Mouse (Mus musculus) midbrain, embryonic 15.5 days (tissue): ENCODE data around the gene Ski. TPM values are rescaled to one million over a fixed set of nuclear protein-coding genes. Genes with fewer than 3 reads are reported as not detected.

Source experiments
- ATAC-seq: fragments of 200-750 bp; cut with Nextera tagmentation; replicated peaks from 2 replicates; pipeline ENCODE4 v1.8.0; 2017; ENCODE audit warnings: moderate TSS enrichment
- H3K27ac ChIP-seq: fragments of 300-500 bp; sonication (generic); 2 replicates; pipeline ENCODE4 v1.5.1; 2015; ENCODE audit warnings: mild to moderate bottlenecking, inconsistent platforms
- H3K27me3 ChIP-seq: fragments of 300-500 bp; sonication (generic); replicated peaks from 2 replicates; pipeline ENCODE4 v1.6.1; 2015; ENCODE audit warnings: inconsistent platforms
- H3K36me3 ChIP-seq: fragments of 300-500 bp; sonication (generic); replicated peaks from 2 replicates; pipeline ENCODE4 v1.6.1; 2015; ENCODE audit warnings: inconsistent platforms
- H3K4me1 ChIP-seq: fragments of 300-500 bp; sonication (generic); 2 replicates; pipeline ENCODE4 v1.6.1; 2015; ENCODE audit warnings: inconsistent platforms
- H3K4me2 ChIP-seq: fragments of 300-500 bp; sonication (generic); 2 replicates; pipeline ENCODE4 v1.6.1; 2015; ENCODE audit warnings: inconsistent platforms, mild to moderate bottlenecking, moderate library complexity
- H3K4me3 ChIP-seq: fragments of 300-500 bp; sonication (generic); 2 replicates; pipeline ENCODE4 v1.5.1; 2015; ENCODE audit warnings: mild to moderate bottlenecking, inconsistent platforms
- H3K9ac ChIP-seq: fragments of 300-500 bp; sonication (generic); 2 replicates; pipeline ENCODE4 v1.6.1; 2015; ENCODE audit warnings: mild to moderate bottlenecking, inconsistent platforms
- H3K9me3 ChIP-seq: fragments of 300-500 bp; sonication (generic); 2 replicates; pipeline ENCODE4 v1.6.1; 2016; ENCODE audit warnings: inconsistent platforms
- WGBS: fragments of 180-500 bp; shearing (Covaris S2); methylation state at CpG from one replicate; pipeline ENCODE4 v1.1.7; 2015; ENCODE audit warnings: mixed read lengths; 5-methylcytosine and 5-hydroxymethylcytosine counted together
- polyA plus RNA-seq: library from polyadenylated mRNA; unstranded; fragments of >200 nt; fragmentation: Nextera tagmentation; extraction: Ambion mirVana; gene quantifications from 2 replicates; pipeline ENCODE4 v1.2.1, GENCODE M21; 2015

Gene Ski
- polyA plus RNA-seq, 1 experiment from 2014 or later = 10.8 TPM

DNA sequence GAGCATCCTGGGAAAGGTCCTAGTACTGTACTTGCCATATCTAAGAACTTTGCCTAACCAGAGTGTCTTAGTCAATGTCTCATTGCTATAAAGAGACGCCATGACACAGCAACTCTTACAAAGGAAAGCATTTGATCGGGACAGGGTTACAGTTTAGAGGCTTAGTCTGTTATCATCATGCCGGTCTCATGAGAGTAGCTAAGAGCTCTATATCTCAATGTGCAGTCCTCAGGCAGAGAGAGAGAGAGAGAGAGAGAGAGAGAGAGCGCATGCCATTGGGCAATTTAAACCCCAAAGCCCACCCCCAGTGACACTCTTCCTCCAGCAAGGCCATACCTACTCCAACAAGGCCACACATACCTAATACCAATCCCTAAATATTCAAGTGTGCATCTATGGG lies 114.5 kb downstream of the Ski start:
- no peak overlapping the region for H3K4me2 ChIP-seq
- no peaks in the 10 kb centered on the region for H3K36me3 ChIP-seq
- H3K4me3 ChIP-seq = no peak overlapping the region
- no peak overlapping the region for H3K27ac ChIP-seq
- H3K4me1 ChIP-seq = no peaks in the 10 kb centered on the region
- H3K9ac ChIP-seq = no peak overlapping the region
- no peak for ATAC-seq
- 89% methylated on average over 4 of the region's 4 CpGs for WGBS
- no peaks in the 10 kb centered on the region for H3K27me3 ChIP-seq
- no peaks in the 10 kb centered on the region for H3K9me3 ChIP-seq

Other genes starting within 250 kb of the Ski start
- 20.1 and 23.0 TPM in 2 replicates for gene Plch2, start 165.8 kb downstream of the Ski start, polyA plus RNA-seq
- 21.9 and 22.7 TPM in 2 replicates for gene Pex10, start 155.6 kb downstream of the Ski start, polyA plus RNA-seq
- 111 and 115 TPM in 2 replicates for gene Rer1, start 136.2 kb downstream of the Ski start, polyA plus RNA-seq
- 8.2 and 8.9 TPM in 2 replicates for gene Morn1, start 136.0 kb downstream of the Ski start, polyA plus RNA-seq
- 78.5 and 87.4 TPM in 2 replicates for gene Faap20, start 27.2 kb upstream of the Ski start, polyA plus RNA-seq
- 86.9 and 95.6 TPM in 2 replicates for gene Prkcz, start 138.8 kb upstream of the Ski start, polyA plus RNA-seq
- gene Gabrd, start 175.5 kb upstream of the Ski start, polyA plus RNA-seq = 0.19 and 0.20 TPM in 2 replicates
- gene Cfap74, start 186.6 kb upstream of the Ski start, polyA plus RNA-seq = 4.5 and 5.3 TPM in 2 replicates
- 0.44 TPM in 1 of 2 replicates, not detected in the other for gene Tmem52, start 246.5 kb upstream of the Ski start, polyA plus RNA-seq